Mouse (Mus musculus) CH12.LX (cell line): ENCODE measurements at regions not wholly inside any gene's neighbourhood (a gene's known extent, or its start where the extent isn't known, plus 50 kb on each side); places are given as distances from the start of the nearest gene placed in this dataset.

Experiments used
- DNase-seq: peaks from one replicate; pipeline ENCODE4 v3.0.0-alpha.2; 2013; ENCODE audit errors: extremely low read depth
- H3K27ac ChIP-seq: 2 replicates; pipeline ENCODE4 v1.5.1; 2012; ENCODE audit warnings: low read depth, mild to moderate bottlenecking, control low read depth, moderate library complexity; ENCODE audit not compliant: insufficient read depth
- H3K27me3 ChIP-seq: replicated peaks from 2 replicates; pipeline ENCODE3; 2012; ENCODE audit warnings: inconsistent platforms
- H3K36me3 ChIP-seq, 2 experiments: replicated peaks in 1 of 2; 2 replicates each; pipeline versions ENCODE3 to v1.6.1; 2012; ENCODE audit warnings: inconsistent platforms in 1 of 2, low read length in 1 of 2, mild to moderate bottlenecking in 1 of 2, mixed read lengths in 1 of 2, moderate library complexity in 1 of 2; ENCODE audit not compliant: control insufficient read depth in 1 of 2, insufficient read depth in 1 of 2
- H3K4me1 ChIP-seq, 2 experiments: 2 replicates each; pipeline ENCODE4 v1.6.1; 2012; ENCODE audit warnings: inconsistent platforms in 1 of 2, moderate library complexity in 1 of 2; ENCODE audit not compliant: insufficient read depth in 2 of 2, control insufficient read depth in 1 of 2
- H3K4me2 ChIP-seq: 2 replicates; pipeline ENCODE4 v1.6.1; 2012; ENCODE audit warnings: low read depth, mild to moderate bottlenecking, control low read depth; ENCODE audit not compliant: poor library complexity, insufficient read depth, severe bottlenecking
- H3K4me3 ChIP-seq, 3 experiments: fragments of 150-350 bp in 1 of 3; sonication (generic) in 1 of 3; replicated peaks in 1 of 3; 2 replicates each; pipeline versions ENCODE3 to v1.5.1; 2011 to 2012; ENCODE audit warnings: low read depth in 2 of 3, low read length in 2 of 3, mild to moderate bottlenecking in 2 of 3, moderate library complexity in 2 of 3, control low read depth in 1 of 3, improper control_type of control experiment in 1 of 3, inconsistent platforms in 1 of 3, mixed read lengths in 1 of 3; ENCODE audit not compliant: poor library complexity in 1 of 3
- H3K79me2 ChIP-seq: replicated peaks from 2 replicates; pipeline ENCODE4 v1.6.1; 2012; ENCODE audit warnings: mild to moderate bottlenecking, moderate library complexity; ENCODE audit not compliant: control insufficient read depth, poor library complexity, insufficient read depth, severe bottlenecking; ENCODE audit errors: extremely low read depth
- H3K9ac ChIP-seq: 2 replicates; pipeline ENCODE4 v1.6.1; 2012; ENCODE audit warnings: low read depth, mild to moderate bottlenecking, control low read depth, moderate library complexity; ENCODE audit not compliant: insufficient read depth
- H3K9me3 ChIP-seq: replicated peaks from 2 replicates; pipeline ENCODE3; 2012; ENCODE audit warnings: low read length, inconsistent platforms, mixed read lengths
- BHLHE40 ChIP-seq: IDR thresholded peaks from 2 replicates; pipeline ENCODE4 v1.6.1; 2011; ENCODE audit warnings: mild to moderate bottlenecking, low read depth, low read length, improper control_type of control experiment
- CHD1 ChIP-seq: IDR thresholded peaks from 2 replicates; pipeline ENCODE4 v1.6.1; 2012; ENCODE audit warnings: low read depth, low read length, improper control_type of control experiment, inconsistent platforms
- CHD2 ChIP-seq: IDR thresholded peaks from 2 replicates; pipeline ENCODE4 v1.6.1; 2011; ENCODE audit warnings: low read length, improper control_type of control experiment
- CTCF ChIP-seq, 2 experiments: IDR thresholded peaks in 1 of 2; conservative IDR thresholded peaks in 1 of 2; 2 replicates each; pipeline ENCODE4 v1.5.1; 2011 to 2012; ENCODE audit warnings: low read depth in 2 of 2, low read length in 2 of 2, improper control_type of control experiment in 1 of 2, inconsistent platforms in 1 of 2, mild to moderate bottlenecking in 1 of 2, moderate library complexity in 1 of 2
- E2F4 ChIP-seq: IDR thresholded peaks from 2 replicates; pipeline ENCODE4 v1.6.1; 2011; ENCODE audit warnings: low read depth, low read length, improper control_type of control experiment; ENCODE audit not compliant: insufficient replicate concordance
- ELF1 ChIP-seq: IDR thresholded peaks from 2 replicates; pipeline ENCODE4 v1.6.1; 2014; ENCODE audit warnings: low read depth, mild to moderate bottlenecking, inconsistent platforms, low read length, improper control_type of control experiment
- HCFC1 ChIP-seq: IDR thresholded peaks from 2 replicates; pipeline ENCODE4 v1.6.1; 2012; ENCODE audit warnings: low read depth, mild to moderate bottlenecking, inconsistent platforms, low read length, improper control_type of control experiment
- IRF4 ChIP-seq: IDR thresholded peaks from 2 replicates; pipeline ENCODE4 v1.6.1; 2014; ENCODE audit warnings: low read depth, mild to moderate bottlenecking, inconsistent platforms, low read length, improper control_type of control experiment
- JUN ChIP-seq: IDR thresholded peaks from 2 replicates; pipeline ENCODE4 v1.6.1; 2011; ENCODE audit warnings: low read depth, mild to moderate bottlenecking, low read length, improper control_type of control experiment, moderate library complexity; ENCODE audit not compliant: insufficient read depth
- JUND ChIP-seq: conservative IDR thresholded peaks from 2 replicates; pipeline ENCODE4 v1.6.1; 2011; ENCODE audit warnings: low read depth, low read length, improper control_type of control experiment
- KAT2A ChIP-seq: IDR thresholded peaks from 2 replicates; pipeline ENCODE4 v1.6.1; 2012; ENCODE audit warnings: low read length, improper control_type of control experiment, inconsistent platforms; ENCODE audit not compliant: insufficient replicate concordance
- MAX ChIP-seq: IDR thresholded peaks from 2 replicates; pipeline ENCODE4 v1.6.1; 2011; ENCODE audit warnings: low read length, improper control_type of control experiment
- MXI1 ChIP-seq: IDR thresholded peaks from 2 replicates; pipeline ENCODE4 v1.6.1; 2011; ENCODE audit warnings: mild to moderate bottlenecking, low read depth, low read length, improper control_type of control experiment
- NRF1 ChIP-seq: IDR thresholded peaks from 2 replicates; pipeline ENCODE4 v1.6.1; 2014; ENCODE audit warnings: low read depth, mild to moderate bottlenecking, inconsistent platforms, low read length, improper control_type of control experiment, moderate library complexity
- PAX5 ChIP-seq: IDR thresholded peaks from 2 replicates; pipeline ENCODE4 v1.6.1; 2012; ENCODE audit warnings: low read length, inconsistent platforms, mixed read lengths
- POLR2A ChIP-seq: IDR thresholded peaks from 2 replicates; pipeline ENCODE4 v1.6.1; 2011; ENCODE audit warnings: low read depth, mild to moderate bottlenecking, improper control_type of control experiment, low read length
- POLR2AphosphoS2 ChIP-seq: IDR thresholded peaks from 2 replicates; pipeline ENCODE4 v1.6.1; 2011; ENCODE audit warnings: low read depth, low read length, improper control_type of control experiment
- RAD21 ChIP-seq: IDR thresholded peaks from 2 replicates; pipeline ENCODE4 v1.6.1; 2011; ENCODE audit warnings: low read depth, mild to moderate bottlenecking, low read length, improper control_type of control experiment, moderate library complexity
- SIN3A ChIP-seq: IDR thresholded peaks from 2 replicates; pipeline ENCODE4 v1.6.1; 2012; ENCODE audit warnings: low read length, improper control_type of control experiment, inconsistent platforms
- TBP ChIP-seq: conservative IDR thresholded peaks from 2 replicates; pipeline ENCODE4 v1.6.1; 2011; ENCODE audit warnings: low read depth, low read length, improper control_type of control experiment
- UBTF ChIP-seq: IDR thresholded peaks from 2 replicates; pipeline ENCODE4 v1.6.1; 2012; ENCODE audit warnings: low read depth, mild to moderate bottlenecking, inconsistent platforms, low read length, improper control_type of control experiment, moderate library complexity
- USF1 ChIP-seq: IDR thresholded peaks from 2 replicates; pipeline ENCODE4 v1.6.1; 2014; ENCODE audit warnings: low read depth, mild to moderate bottlenecking, inconsistent platforms, low read length, improper control_type of control experiment
- USF2 ChIP-seq: conservative IDR thresholded peaks from 2 replicates; pipeline ENCODE4 v1.6.1; 2011; ENCODE audit warnings: low read depth, low read length, improper control_type of control experiment
- ZKSCAN1 ChIP-seq: IDR thresholded peaks from 2 replicates; pipeline ENCODE4 v1.6.1; 2012; ENCODE audit warnings: low read depth, inconsistent platforms, low read length, improper control_type of control experiment, borderline replicate concordance
- ZMIZ1 ChIP-seq: IDR thresholded peaks from 2 replicates; pipeline ENCODE4 v1.6.1; 2012; ENCODE audit warnings: low read depth, mild to moderate bottlenecking, inconsistent platforms, low read length, improper control_type of control experiment
- dilution Hi-C: fragments of 300-500 bp; cut with MboI; formaldehyde crosslinking; loops from 2 replicates; pipeline ENCODE4 v1.14.3; 2020; ENCODE audit warnings: low sequenced_read_pairs; ENCODE audit not compliant: extremely low pct_unique_long_range_greater_than_20kb, extremely low pct_ligation_motif_present
- in situ Hi-C: fragments of 300-500 bp; cut with MboI; formaldehyde crosslinking; loops from 3 replicates; pipeline ENCODE4 v1.14.3; 2019; ENCODE audit warnings: low sequenced_read_pairs, low pct_ligation_motif_present, low pct_unique_long_range_greater_than_20kb, mixed read lengths

GRCm38 (mm10) chr2:106162681-106163080, 159.3 kb upstream of the Dnajc24 start:
- H3K9ac ChIP-seq: no peak overlapping the region
- TF ChIP-seq SIN3A (no peak), ZKSCAN1 (no peak), USF1 (no peak), JUN (no peak), NRF1 (no peak), MAX (no peak), KAT2A (no peak), POLR2A (no peak), USF2 (no peak), ZMIZ1 (no peak), ELF1 (no peak), E2F4 (no peak), PAX5 (no peak), BHLHE40 (no peak), JUND (no peak), MXI1 (no peak), IRF4 (no peak), UBTF (no peak), RAD21 (no peak), CHD2 (no peak)
- dilution Hi-C loops (no loop called here), in situ Hi-C loops (no loop called here)
- no peaks in the 10 kb centered on the region for H3K27me3 ChIP-seq
- no peak overlapping the region for H3K4me3 ChIP-seq
- no peak overlapping the region for H3K27ac ChIP-seq
- no peaks in the 10 kb centered on the region for H3K9me3 ChIP-seq
- no peaks in the 10 kb centered on the region for H3K79me2 ChIP-seq
- peaks cover 0 to 5% of the 10 kb centered on the region in 2 experiments; a peak in 1 of 4 replicates for H3K4me1 ChIP-seq
- peak; percentile 6 for DNase-seq
- no peaks in the 10 kb centered on the region for H3K36me3 ChIP-seq
- no peak overlapping the region; the same call in 1 of the 2 replicates for H3K4me2 ChIP-seq

GRCm38 (mm10) chr2:106161877-106162276, 158.5 kb upstream of the Dnajc24 start:
- no peak for DNase-seq
- Histone ChIP-seq H3K27ac (no peak overlapping the region), H3K27me3 (no peaks in the 10 kb centered on the region), H3K4me3 (no peak overlapping the region), H3K4me2 (no peak overlapping the region), H3K9ac (no peak overlapping the region), H3K9me3 (no peaks in the 10 kb centered on the region), H3K36me3 (no peaks in the 10 kb centered on the region), H3K4me1 (peaks cover 0 to 5% of the 10 kb centered on the region in 2 experiments; a peak in 1 of 4 replicates), H3K79me2 (no peaks in the 10 kb centered on the region)
- TF ChIP-seq HCFC1: no peak
- TF ChIP-seq ZMIZ1: no peak
- TF ChIP-seq KAT2A: no peak
- TF ChIP-seq CHD1: no peak
- TF ChIP-seq POLR2AphosphoS2: no peak
- no peak for TF ChIP-seq MXI1
- TF ChIP-seq JUN: no peak
- TF ChIP-seq USF1: no peak
- TF ChIP-seq USF2: no peak
- TF ChIP-seq CTCF (conservative IDR thresholded peaks at IDR 0.05 in 1 of 2, IDR thresholded peaks at IDR 0.05 in 1 of 2; ENCODE audit: low read depth in 2 of 2, low read length in 2 of 2): no peak
- no peak for TF ChIP-seq POLR2A
- no peak for TF ChIP-seq ZKSCAN1
- no peak for TF ChIP-seq TBP
- in situ Hi-C loops (no loop called here), dilution Hi-C loops (no loop called here)
